Mouse (Mus musculus): ENCODE data around the gene Vipr1. TPM values are rescaled to one million over a fixed set of nuclear protein-coding genes. Genes with fewer than 3 reads are reported as not detected.

Gene Vipr1
- polyA plus RNA-seq, 1 experiment from 2014 or later = 0.17 TPM

Other genes with a start within 250 kb of the Vipr1 start
- gene Cck, start 147.0 kb upstream of the Vipr1 start, polyA plus RNA-seq (2014; fragmentation: Nextera tagmentation; extraction: Ambion mirVana) = 3.4 TPM in 2 replicates
- gene Lyzl4, start 620 bp upstream of the Vipr1 start, polyA plus RNA-seq (2014; fragmentation: Nextera tagmentation; extraction: Ambion mirVana) = not detected in 2 replicates
- 4.3 and 4.8 TPM in 2 replicates for gene Sec22c, start 62.8 kb downstream of the Vipr1 start, polyA plus RNA-seq (2014; fragmentation: Nextera tagmentation; extraction: Ambion mirVana)
- gene Ss18l2, start 67.6 kb downstream of the Vipr1 start, polyA plus RNA-seq (2014; fragmentation: Nextera tagmentation; extraction: Ambion mirVana) = 153 and 161 TPM in 2 replicates
- gene Nktr, start 76.5 kb downstream of the Vipr1 start, polyA plus RNA-seq (2014; fragmentation: Nextera tagmentation; extraction: Ambion mirVana) = 46.8 and 64.6 TPM in 2 replicates
- gene Zfp651, start 116.6 kb downstream of the Vipr1 start, polyA plus RNA-seq (2014; fragmentation: Nextera tagmentation; extraction: Ambion mirVana) = 7.1 and 7.8 TPM in 2 replicates
- 0.59 and 0.84 TPM in 2 replicates for gene Klhl40, start 134.9 kb downstream of the Vipr1 start, polyA plus RNA-seq (2014; fragmentation: Nextera tagmentation; extraction: Ambion mirVana)
- 3.6 and 4.8 TPM in 2 replicates for gene Hhatl, start 149.8 kb downstream of the Vipr1 start, polyA plus RNA-seq (2014; fragmentation: Nextera tagmentation; extraction: Ambion mirVana)
- gene Ccdc13, start 196.7 kb downstream of the Vipr1 start, polyA plus RNA-seq (2014; fragmentation: Nextera tagmentation; extraction: Ambion mirVana) = 0.23 TPM in 1 of 2 replicates, not detected in the other
- 241 and 243 TPM in 2 replicates for gene Higd1a, start 215.6 kb downstream of the Vipr1 start, polyA plus RNA-seq (2014; fragmentation: Nextera tagmentation; extraction: Ambion mirVana)

Measured in heart, embryonic 11.5 days (tissue).